Mouse (Mus musculus): ENCODE results near the gene Chd5. TPM values are rescaled to one million over a fixed set of nuclear protein-coding genes. Genes with fewer than 3 reads are reported as not detected.
A peak's percentile ranks its signal among the peaks of the same experiment; 100 is the strongest.

Gene Chd5
- total RNA-seq, 4 experiments from 2014 or later, result 152 to 165 (median 162) TPM

DNA sequence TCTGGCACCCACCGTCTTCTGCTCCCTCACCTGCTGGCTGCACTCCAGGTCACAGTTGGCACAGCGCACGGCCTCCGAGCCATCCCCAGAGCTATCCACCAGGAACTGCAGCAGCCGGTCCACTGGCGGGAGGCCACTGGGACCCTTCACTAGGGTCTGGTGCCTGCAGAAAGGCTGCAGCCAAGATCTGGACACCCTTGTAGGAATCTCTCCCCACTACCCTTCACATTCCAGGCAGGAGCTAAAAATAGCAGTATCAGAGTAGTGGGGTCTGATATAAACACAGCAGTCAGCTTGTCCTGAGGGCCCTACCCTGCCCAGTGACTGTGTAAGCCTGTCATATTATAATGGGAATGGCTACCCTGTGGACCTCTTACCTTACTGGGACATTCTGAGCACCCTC, 20.8 kb upstream of the Chd5 start:
- DNase-seq (ENCODE audit: low spot score in 2 of 2), result no peak

DNA sequence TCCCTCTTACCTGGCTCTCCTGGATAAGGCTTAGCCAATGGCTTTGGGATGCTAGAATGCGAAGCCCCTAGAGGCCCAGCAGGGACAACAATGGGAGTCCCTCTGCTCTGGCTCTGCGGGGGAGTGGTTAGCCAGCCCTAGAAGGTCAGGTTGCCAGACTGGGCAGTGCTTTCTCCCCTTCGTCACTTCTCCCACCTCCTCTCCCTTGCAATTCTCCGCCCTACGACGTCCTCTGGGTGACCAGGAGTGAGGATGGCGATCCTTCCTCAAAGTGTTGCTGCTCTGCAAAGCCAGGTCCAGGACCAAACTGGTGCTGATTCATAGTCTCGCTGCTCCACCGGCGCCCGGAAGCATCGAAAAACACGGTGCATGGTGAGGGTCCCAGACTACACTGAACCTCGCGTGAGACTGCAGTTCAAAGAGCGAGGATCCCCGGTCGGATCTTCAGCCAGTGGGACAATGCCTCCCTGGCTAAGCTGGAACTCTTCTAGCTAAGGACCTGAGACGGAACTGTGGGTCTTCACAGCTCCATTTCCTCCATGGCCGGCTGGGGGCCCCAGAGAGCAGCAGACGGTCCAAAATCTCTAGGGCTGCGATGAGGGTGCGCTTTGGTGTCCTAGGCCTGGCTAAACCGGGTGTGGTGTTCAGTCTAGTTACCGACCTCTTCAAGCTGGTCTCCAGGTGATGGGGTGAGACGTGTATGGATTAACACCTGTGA, 19.8 kb upstream of the Chd5 start, which contains the start of gene Rnf207:
TSS of gene Rnf207 (minus strand) at position 477 of the 718 bp plus-strand sequence.
- no peak for DNase-seq (ENCODE audit: low spot score in 2 of 2)

DNA sequence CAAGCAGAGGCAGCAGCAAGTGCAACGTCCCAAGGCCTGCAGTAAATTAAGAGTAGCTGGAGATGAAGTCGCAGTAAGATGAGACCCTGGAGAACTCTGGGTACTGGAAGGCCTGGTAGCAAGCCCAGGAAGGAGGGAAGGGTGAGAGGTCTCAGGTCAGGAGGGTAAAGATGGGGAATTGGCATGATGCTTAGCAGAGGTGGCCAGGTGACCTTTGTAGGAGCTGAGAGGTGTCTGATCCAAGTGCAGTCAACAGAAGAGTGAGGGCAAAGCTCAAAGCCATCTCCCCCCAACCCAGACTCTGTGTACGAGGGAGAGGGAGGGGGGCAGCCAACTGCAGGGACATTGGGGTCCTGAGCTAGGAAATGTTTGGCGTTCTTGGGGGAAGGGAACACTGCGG, 17.0 kb upstream of the Chd5 start:
- DNase-seq (ENCODE audit: low spot score in 2 of 2), result no peak

DNA sequence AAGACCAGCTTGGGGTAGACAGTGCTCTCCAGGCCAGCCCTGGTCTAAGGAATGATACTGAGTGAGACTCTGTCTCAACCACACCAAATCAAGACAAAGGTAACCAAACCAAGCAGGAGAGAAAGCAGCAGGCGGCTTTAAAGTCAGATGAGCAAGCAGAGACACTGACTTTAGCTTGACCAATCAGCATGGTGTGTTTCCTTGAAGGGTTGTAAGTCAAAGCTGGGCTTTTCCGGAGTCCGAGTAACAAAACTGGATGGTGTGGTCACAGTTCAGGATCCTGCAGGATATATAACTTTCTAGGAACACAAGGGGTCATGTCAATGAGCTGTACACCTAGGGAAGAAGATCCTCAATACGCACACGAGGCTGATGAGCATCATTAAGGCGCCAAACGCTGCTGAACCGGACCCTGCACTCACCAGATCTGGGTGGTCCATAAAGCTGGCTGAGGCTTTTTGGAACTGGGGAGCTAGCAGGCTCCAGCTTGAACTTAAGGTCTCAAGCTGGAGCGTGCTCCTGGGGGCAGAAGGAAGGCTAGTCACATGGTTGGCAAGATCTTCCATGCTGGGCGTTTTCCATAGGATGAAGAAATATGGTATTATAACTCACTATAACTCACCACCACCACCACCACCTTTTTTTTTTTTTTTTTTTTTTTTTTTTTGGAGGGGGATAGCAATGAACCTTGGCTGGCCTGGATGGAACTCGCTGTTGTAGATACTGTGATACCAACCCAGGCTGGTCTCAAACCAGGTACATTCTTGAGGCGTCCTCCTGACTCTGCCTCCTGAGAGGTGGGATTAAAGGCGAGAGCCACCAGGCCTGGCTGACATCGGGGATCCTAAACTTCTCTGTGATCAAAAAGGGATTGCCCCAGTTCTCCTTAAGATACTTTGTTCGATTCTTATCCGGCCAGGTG, 13.5 kb upstream of the Chd5 start:
- DNase-seq (ENCODE audit: low spot score in 2 of 2), result no peak

DNA sequence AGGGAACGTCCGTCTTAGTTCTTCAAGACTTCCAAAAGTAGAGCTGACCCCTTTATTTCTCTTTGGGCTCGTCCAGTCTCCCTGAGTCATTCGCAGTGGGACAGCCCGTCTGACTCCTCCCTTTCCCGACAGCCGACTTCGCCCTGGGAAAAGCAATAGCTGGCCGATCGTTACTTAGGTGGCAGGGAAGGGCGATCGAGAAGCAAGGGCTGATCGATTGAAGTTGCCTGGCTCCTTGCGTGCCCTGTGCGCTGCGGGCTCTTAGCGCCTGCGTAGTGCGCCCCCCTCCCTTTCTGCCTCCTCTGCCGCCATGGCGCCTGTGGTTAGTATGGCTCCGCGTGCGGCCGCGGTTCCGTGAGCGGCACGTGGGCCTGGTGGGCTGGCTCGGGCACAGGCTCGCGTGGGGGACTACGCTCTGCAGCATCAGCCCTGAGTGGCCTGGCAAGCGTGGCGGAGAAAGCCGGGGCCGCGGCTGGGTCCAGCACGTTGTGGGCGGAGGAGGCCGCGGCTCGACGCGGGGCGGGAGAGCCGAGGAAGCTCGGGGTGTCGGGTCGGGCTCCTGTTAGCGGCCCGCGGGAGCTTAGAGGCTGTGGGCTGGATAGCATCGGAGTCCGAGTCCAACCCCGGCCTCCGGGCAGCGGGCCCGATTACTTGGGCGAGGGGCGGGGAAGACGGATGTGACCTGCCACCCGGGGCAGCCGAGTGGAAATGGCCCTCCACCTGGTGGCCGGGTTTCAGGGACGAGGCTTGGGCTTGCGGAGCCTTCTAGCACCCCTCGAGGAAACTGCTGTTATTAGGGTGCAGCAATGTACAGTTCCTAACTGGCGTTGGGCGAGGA, 12.7 kb upstream of the Chd5 start, which contains the start of gene Rpl22:
TSS of gene Rpl22 (plus strand) at position 169 of the 838 bp plus-strand sequence.
- DNase-seq (ENCODE audit: low spot score in 2 of 2), result peak; percentile 86 to 95

DNA sequence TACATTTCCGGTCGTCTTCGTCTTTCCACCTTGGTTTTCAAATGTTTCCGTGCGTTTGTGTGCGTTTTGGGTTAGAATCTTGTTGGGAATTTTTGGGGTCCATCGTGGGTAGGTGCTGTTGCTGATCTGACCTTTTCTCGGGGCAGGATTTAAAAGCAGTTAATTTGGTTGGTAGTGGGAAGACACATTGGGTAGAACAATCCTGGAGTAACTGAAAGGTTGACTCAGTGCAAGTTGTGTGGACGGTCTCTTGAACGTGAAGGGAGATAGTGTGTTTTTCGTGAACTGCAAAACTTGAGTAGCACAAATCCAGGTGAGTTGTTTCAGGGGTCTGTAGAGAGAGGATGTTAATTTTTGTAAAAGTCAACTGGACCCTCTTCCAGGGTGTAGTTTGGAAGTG, 11.9 kb upstream of the Chd5 start:
- DNase-seq (ENCODE audit: low spot score in 2 of 2), result no peak

DNA sequence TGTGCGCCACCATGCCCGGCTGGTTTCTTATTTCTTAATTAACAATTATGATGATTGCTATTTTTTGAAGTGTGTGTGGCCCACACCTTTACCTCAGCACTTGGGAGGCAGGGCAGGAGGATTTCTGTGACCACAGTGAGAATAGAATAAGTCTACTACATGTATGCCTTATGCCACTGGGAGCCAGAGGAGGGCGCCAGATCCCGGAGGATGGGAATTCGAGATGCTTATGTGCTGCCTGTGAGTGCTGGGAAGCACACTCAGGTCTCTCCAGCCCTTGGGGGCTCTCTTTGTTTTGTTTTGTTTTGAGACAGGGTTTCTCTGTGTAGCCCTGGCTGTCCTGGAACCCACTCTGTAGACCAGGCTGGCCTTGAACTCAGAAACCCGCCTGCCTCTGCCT, 9.8 kb upstream of the Chd5 start:
- DNase-seq (ENCODE audit: low spot score in 2 of 2), result no peak

DNA sequence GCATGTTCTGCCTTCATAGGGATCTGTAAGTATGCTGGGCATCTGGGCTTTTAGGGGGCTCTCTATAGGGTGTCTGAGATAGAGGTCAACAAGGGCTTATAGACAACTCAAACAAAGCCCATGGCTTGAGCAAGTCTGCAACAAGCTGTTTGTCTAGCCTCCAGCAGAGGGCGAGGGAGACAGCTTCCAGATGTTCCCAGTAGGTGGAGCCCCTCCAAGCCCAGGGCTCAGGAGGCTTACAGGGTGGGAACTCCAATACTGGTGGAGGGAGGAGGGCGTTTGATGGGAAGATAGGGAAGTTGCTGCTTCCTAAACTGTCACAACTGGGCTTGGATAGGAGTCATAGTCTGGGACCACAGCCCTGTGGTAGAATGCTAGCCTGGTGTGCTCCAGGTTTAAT, 5.5 kb upstream of the Chd5 start:
- DNase-seq (ENCODE audit: low spot score in 2 of 2), result no peak

DNA sequence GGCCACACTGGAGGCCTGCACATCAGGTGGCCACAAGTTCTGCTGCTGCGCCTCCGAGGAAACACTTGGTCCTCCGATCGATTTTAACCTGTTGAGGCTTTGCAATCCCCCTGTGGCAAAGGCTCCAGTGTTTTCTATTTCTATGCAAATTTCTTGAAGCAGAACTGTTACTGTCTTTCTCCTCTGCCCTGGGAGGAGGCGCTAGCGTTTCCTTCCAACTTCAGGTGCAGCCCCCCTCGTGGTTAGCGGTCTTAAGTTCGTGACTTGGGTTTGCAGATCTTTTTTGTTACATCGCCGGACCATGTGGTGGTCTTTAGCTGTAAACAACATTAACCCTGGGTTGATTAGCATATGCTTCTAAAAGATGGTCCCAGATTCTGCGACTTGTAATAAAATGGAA, 4.9 kb upstream of the Chd5 start:
- no peak for DNase-seq (ENCODE audit: low spot score in 2 of 2)

DNA sequence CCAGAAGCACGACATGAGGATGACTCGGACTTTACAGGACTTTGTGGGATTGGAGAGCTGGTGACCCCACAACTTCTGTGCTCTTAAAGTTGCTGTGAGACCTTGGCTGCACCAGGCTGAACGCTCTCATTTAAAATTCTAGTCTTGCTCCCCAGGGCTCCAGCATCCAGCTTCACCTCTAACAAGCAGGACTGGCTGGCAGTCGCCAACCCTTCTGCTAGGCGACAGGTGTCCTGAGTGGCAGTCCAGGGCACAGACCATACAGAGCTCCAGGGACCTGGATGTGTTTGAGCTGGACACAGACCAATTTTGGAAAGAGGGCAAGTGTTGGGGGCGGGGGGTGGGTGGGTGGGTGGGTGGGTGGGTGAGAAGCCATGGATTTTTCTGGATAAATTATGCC, 679 bp upstream of the Chd5 start:
- no peak for DNase-seq (ENCODE audit: low spot score in 2 of 2)

DNA sequence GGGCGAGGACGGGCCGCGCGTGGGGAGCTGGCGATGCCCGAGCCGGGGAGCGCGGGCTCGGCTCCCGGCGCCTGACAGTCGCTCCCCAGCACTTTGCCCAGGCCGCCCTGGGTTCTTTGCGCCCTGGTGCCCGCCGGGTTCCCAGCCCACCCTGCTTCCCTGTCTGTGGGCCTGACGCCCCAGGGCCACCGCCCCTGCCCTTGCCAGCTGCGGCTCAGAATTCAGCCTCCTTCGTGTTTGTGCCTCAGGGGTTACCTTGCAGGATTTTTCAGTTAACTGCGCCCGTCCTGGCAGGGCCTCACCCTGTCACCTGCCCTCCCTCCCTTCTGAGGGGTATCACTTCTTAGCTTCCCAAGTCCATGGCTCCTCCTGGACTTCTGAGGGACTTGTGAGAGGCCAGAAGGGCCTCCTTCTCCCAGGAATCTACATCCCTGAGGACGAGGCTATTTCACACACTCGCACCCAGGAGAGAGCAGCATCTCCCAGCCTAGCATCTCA, 891 bp downstream of the Chd5 start:
- DNase-seq (ENCODE audit: low spot score in 2 of 2), result no peak

DNA sequence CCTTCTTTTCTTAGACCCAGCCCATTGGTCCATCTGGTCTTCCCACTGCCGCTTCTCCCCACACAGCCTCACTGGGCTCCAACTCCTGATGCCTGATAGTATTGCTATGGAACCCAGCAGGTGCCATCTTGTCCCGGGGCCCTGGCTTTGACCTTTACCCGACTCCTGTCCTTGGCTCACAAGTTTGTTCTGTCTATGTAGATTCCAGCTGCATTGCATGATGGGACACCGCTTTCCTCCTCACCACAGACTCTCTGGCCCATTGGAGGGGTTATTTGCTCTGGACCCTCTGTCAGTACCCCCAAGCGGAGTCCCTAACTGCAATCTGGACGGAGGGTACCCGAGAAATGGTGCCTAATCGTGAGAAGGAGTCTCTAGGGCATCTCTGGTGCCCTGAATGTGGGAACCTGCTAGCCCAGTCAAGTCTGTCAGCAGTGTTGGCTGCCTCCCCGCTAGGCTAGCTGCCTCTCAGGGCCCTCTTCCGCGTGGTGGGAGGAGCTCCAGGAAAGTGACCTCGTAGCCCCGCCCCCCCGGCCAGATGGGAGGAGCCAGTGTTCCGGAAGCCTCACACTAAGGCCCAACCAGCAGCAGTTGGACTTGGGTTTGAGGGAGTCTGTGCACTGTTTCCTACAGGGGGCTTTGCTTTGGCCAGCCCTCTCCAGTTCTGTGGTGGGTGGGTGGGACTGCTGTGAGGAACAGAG, 2.3 kb downstream of the Chd5 start:
- no peak for DNase-seq (ENCODE audit: low spot score in 2 of 2)

DNA sequence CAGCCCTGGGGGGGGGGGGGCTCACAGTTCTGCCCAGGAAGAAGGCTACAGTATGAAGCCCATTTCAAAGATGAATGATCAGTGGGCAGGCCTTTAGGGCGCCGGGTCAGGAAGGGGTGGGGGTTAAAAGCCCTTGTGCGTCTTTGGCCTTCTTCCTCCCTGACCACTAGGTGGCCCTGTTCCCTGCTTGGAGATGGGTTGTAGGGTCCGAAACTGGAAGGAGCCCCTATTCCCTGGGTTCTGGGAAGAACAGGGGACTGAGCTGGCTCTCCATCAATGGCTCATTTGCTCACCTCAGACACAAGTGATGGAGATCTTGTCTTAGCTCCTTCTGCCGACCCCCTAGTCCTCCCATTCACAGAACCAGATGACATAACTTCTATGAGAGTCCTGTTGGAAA, 4.8 kb downstream of the Chd5 start:
- DNase-seq (ENCODE audit: low spot score in 2 of 2), result no peak

DNA sequence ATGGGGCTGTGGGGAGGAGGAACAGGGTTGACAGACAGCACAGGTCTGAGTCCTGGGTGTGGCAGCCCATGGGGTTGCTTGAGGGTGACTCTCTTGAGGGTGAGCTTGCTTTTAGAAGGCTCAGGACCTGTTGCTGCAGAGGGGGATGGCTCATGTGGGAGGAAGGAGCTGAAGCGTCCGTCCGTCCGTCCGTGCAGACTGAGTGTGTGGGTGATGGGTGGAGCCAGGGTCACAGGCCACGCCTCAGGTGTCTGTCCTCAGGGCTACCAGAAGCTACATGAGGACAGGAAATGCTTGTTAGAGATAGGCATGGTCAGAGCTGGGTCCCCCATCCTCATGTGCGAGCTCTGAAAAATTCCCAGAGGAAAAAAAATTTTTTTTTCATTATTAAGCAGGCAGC, 6.2 kb downstream of the Chd5 start:
- no peak for DNase-seq (ENCODE audit: low spot score in 2 of 2)

DNA sequence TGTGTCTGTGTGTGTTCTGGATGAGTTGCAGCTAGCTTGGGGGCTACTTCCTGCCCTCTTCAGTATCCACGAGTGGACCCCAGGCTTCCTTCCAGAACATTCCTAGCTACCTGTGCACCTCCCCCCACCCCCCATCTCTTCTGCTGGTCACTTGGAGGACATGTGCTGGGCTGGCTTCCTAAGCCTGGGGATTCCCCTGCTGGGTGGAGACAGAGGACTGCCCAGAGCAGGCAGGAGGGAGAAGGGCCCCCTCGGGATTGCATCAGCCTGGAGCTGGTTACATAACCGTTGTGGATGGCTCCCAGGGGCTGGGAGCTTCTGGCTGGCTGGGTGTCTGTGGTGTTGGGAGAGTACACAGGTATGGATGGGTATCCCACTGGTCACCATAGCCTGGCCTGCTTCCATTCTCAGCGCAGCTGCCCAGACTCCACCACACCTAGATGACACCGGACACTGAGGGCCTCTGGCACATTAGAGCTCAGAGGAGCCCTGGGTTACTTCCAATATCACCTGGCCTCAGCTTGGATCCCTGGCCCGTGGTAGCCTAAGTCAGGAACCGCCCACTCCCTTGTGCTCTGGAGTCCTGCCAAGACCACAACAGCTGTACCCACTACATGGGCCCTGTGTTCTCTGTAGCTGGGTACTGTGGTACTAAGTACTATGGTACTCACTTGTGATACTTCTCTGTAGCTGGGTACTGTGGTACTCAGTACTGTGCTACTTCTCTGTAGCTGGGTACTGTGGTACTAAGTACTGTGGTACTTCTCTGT, 6.9 kb downstream of the Chd5 start:
- DNase-seq (ENCODE audit: low spot score in 2 of 2), result peak in 1 of 2 experiments; percentile 73

DNA sequence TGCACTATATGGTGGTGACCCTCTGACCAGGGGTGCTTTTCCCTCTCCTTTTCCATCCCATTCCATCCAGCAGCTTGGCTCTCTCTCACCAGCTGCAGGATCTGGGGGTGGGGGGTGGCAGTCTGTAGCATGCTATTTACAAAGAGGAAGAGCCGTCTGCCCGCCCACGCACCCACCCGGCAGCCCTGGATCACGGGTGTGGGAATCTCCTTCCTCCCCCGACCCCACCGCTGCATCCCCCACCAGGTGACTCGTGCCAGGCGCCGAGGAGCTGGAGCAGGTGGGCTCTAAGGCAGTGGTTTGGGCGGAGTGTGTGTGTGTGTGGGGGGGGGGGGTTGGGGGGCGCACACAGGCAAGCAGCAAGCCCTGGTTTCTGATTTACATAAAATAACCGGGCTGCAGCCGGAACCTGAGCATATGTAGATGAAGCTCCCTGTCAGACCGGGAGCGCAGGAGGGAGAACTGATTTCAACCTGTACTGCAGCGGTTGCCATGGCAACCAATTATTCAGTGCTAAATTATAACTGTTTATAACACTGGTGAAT, 11.5 kb downstream of the Chd5 start:
- peak in 1 of 2 experiments; percentile 89 for DNase-seq (ENCODE audit: low spot score in 2 of 2)

DNA sequence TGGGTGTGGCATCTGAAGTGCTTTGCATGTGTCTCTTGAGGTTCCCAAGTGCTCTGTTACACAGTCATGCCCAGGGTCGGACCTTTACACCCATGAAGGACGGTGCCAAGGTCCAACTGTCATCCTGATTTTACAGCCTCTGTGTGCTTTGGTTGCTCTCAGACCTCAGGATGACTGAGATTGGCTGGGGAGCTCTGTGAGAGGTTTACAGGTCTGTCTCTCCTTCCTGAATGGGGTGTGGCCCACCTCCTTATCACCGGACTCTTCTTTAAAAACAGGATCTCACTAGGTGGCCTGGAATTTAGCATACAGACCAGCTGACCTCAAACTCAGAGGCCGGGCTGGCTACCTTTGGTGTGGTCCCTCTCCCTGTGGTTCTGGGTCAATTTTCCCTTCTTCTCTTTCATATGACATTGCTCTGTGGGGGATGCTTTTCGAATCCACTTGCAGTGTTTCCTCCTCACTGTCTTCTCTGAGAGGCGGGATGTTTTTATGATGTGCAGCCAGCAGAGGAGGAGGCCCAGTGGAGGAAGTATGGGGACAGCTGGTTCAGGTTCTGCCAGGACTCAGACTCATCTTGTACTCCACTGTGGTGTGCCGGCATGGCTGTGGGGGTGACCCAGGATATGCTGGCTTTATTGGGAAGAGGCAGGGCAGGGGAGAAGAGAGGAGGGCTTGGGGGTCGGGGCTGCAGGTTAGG, 12.4 kb downstream of the Chd5 start:
- DNase-seq (ENCODE audit: low spot score in 2 of 2), result peak in 1 of 2 experiments; percentile 60

DNA sequence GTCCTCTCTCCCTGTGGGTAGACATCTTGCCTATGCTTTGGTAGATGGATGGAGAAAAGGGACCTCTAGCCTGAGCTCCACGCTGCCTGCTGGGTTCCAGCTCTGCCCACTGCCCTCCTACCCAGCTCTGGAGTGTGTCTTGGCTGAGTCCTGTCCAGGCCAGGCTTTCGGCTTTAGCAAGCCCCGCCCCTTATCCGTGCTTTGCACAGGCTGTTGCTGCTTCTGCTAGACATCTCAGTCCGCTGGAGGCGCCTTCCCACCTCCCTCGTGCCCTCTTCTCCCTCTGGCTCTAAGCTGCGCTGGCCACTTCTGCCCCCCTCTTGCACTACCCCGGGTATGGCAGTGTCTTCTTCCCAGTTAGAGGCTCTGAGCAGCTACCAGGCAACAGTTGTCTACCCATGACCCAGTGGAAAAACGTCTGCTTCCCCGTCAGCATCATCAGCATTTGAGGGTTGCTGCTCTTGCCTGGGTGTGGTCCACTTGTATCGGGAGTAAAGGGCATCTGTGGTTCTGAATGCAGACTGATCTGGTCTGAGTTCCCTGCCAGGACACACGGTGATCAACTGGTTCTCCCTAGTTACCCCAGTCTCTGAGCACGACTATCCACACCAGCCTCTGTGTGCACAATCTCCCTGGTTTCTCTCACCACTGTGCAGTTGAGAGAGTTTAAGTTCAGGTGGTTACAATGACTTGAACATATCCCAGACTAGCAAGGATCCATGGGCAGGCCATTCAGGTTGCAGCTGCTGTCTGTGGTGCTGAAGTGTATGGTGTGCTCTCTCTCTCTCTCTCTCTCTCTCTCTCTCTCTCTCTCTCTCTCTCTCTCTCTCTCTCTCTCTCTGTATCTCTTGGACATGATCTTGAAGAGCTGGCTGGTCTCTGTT, 13.2 kb downstream of the Chd5 start:
- DNase-seq (ENCODE audit: low spot score in 2 of 2), result peak in 1 of 2 experiments; percentile 61
